13 mouse cellular contexts compared by ENCODE assay signal in genomic region chr15:80997077-80997476, GRCm38 (mm10).
"Had no signal": no experiment of that assay in that cellular context is flagged by ENCODE, and none has a peak within 500 bp of the region (broad histone marks: within the 10 kb centered on the region; RNA-seq: fewer than 3 reads in every experiment).

No protein-coding gene starts in this region.

- H3K9ac ChIP-seq: midbrain, embryonic 12.5 days; neural tube, embryonic 13.5 days had no signal

- H3K4me2 ChIP-seq: midbrain, embryonic 12.5 days; neural tube, embryonic 13.5 days had no signal

- H3K4me3 ChIP-seq: left cerebral cortex, adult 2 months; limb, embryonic 10.5 days; midbrain, embryonic 12.5 days; neural tube, embryonic 13.5 days had no signal

- H3K9me3 ChIP-seq: limb, embryonic 10.5 days; midbrain, embryonic 12.5 days; neural tube, embryonic 13.5 days had no signal

- DNase-seq: kidney, adult 18-20 months; kidney, postnatal 10 days; kidney, postnatal 4 days; right cerebral cortex, postnatal 25 days; thymus, postnatal 4 days had no signal

- H3K27ac ChIP-seq: left cerebral cortex, adult 2 months; limb, embryonic 10.5 days; macrophage; midbrain, embryonic 12.5 days; neural tube, embryonic 13.5 days had no signal

- H3K36me3 ChIP-seq: limb, embryonic 10.5 days; midbrain, embryonic 12.5 days; neural tube, embryonic 13.5 days had no signal

- H3K27me3 ChIP-seq: midbrain, embryonic 12.5 days; neural tube, embryonic 13.5 days had no signal

- ATAC-seq: hindbrain, embryonic 16.5 days; inflammation-experienced regulatory T-cells, adult 6 months; midbrain, embryonic 16.5 days had no signal
